Mouse (Mus musculus): ENCODE measurements around the gene Cdc42ep5. TPM values are rescaled to one million over a fixed set of nuclear protein-coding genes. Genes with fewer than 3 reads are reported as not detected.

Gene Cdc42ep5
- polyA plus RNA-seq, 1 experiment from 2014 or later = 5.3 TPM

DNA sequence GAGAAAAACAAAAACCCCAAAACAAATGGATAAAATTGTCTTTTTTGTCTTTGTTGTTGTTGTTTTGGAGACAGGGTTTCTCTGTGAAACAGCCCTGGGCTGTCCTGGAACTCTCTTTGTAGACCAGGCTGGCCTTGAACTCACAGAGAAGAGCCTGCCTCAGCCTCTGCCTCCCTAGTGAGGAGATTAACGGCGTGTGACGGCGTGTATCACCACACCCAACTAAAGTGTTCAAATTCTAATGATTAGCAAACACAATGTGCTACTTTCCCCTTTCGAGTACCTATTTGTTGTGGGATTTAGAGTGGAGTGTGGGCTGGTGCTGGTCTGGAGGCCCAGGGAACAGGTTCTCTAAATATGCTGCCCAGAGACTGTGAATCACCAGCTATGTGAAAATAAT, 29.7 kb downstream of the Cdc42ep5 start:
- no peak overlapping the region for H3K27ac ChIP-seq (replicated peaks; ENCODE audit: low read depth, low read length)
- no peak overlapping the region for H3K4me2 ChIP-seq (ENCODE audit: low read length)
- no peak for DNase-seq

GRCm38 (mm10) chr7:4132998-4133397, 31.7 kb downstream of the Cdc42ep5 start:
- Histone ChIP-seq H3K27me3 (ENCODE audit: control insufficient read depth, insufficient read depth, low read length) (no peaks in the 10 kb centered on the region), H3K9ac (replicated peaks; ENCODE audit: low read length) (no peak overlapping the region)
- 89% methylated on average over 7 of the region's 7 CpGs for WGBS

More for the DNA sequence above, 29.7 kb downstream of the Cdc42ep5 start:
- 82% methylated on average over 5 of the region's 5 CpGs for WGBS
- Histone ChIP-seq H3K4me3 (replicated peaks; ENCODE audit: low read depth, low read length) (no peak overlapping the region), H3K4me1 (ENCODE audit: control insufficient read depth, insufficient read depth, low read length) (peaks cover 8% of the 10 kb centered on the region; the same call in 1 of the 2 replicates), H3K36me3 (ENCODE audit: control insufficient read depth, insufficient read depth, low read length) (peaks cover 26% of the 10 kb centered on the region), H3K9ac (replicated peaks; ENCODE audit: low read length) (no peak overlapping the region), H3K27me3 (ENCODE audit: control insufficient read depth, insufficient read depth, low read length) (no peaks in the 10 kb centered on the region), H3K9me3 (ENCODE audit: control insufficient read depth, low read length) (no peaks in the 10 kb centered on the region)
- no peak for ATAC-seq (ENCODE audit: low FRiP score, low TSS enrichment)

DNA sequence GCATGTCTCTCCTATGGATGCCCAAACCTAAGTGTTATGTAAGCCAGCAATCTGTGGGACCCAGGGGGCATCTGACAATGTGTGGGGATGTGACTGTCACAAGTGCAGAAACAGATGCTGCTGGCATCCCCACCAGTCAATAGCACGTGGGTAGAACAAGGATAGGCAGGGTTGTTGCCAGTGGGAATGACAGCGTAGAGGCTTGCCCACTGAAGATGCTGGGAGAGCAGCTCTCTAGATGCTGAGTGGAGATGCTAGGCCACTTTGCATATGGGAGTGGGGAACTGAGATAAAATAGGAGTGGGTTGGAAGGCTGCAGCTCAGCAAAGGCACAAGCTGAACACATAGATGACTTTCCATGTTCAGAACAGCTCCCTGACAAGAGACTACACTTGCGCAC, 32.1 kb downstream of the Cdc42ep5 start:
- peaks cover under 1% of the 10 kb centered on the region; the same call in 1 of the 2 replicates for H3K4me1 ChIP-seq (ENCODE audit: control insufficient read depth, insufficient read depth, low read length)
- no peaks in the 10 kb centered on the region for H3K9me3 ChIP-seq (ENCODE audit: control insufficient read depth, low read length)
- no peak overlapping the region for H3K27ac ChIP-seq (replicated peaks; ENCODE audit: low read depth, low read length)
- H3K27me3 ChIP-seq (ENCODE audit: control insufficient read depth, insufficient read depth, low read length) = no peaks in the 10 kb centered on the region
- no peak overlapping the region for H3K4me2 ChIP-seq (ENCODE audit: low read length)
- peaks cover 27% of the 10 kb centered on the region; the same call in 1 of the 2 replicates for H3K36me3 ChIP-seq (ENCODE audit: control insufficient read depth, insufficient read depth, low read length)
- no peak overlapping the region for H3K4me3 ChIP-seq (replicated peaks; ENCODE audit: low read depth, low read length)
- no peak overlapping the region; the same call in 1 of the 2 replicates for H3K9ac ChIP-seq (replicated peaks; ENCODE audit: low read length)
- DNase-seq (no peak), ATAC-seq (ENCODE audit: low FRiP score, low TSS enrichment) (no peak)
- WGBS = 97% methylated on average over 3 of the region's 3 CpGs

More at GRCm38 (mm10) chr7:4132998-4133397, 31.7 kb downstream of the Cdc42ep5 start:
- Histone ChIP-seq H3K9me3 (ENCODE audit: control insufficient read depth, low read length) (no peaks in the 10 kb centered on the region), H3K4me1 (ENCODE audit: control insufficient read depth, insufficient read depth, low read length) (peaks cover 4% of the 10 kb centered on the region; the same call in 1 of the 2 replicates), H3K4me3 (replicated peaks; ENCODE audit: low read depth, low read length) (no peak overlapping the region), H3K4me2 (ENCODE audit: low read length) (no peak overlapping the region), H3K36me3 (ENCODE audit: control insufficient read depth, insufficient read depth, low read length) (peaks cover 23% of the 10 kb centered on the region; the same call in 1 of the 2 replicates), H3K27ac (replicated peaks; ENCODE audit: low read depth, low read length) (no peak overlapping the region)
- ATAC-seq (ENCODE audit: low FRiP score, low TSS enrichment) (no peak), DNase-seq (no peak)

DNA sequence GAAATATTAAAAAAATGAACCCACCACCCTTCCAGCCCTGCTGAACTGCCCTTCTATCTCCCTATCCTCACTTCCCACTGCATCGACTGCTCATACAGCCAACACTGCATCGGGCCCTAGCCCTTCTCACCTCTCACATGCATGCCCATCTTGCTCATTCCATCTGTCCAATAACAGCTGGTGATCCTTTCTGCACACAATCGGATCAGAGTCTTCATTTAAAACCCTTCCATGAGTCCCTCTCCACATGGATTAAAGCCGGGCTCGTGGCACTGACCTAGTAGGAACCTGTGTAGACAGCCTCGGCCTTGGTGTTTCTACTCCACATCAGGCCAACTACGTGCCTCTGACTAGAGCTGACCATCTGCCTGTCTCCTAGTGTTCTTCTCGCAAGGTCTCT, 32.7 kb downstream of the Cdc42ep5 start:
- no peaks in the 10 kb centered on the region; the same call in 1 of the 2 replicates for H3K4me1 ChIP-seq (ENCODE audit: control insufficient read depth, insufficient read depth, low read length)
- H3K36me3 ChIP-seq (ENCODE audit: control insufficient read depth, insufficient read depth, low read length) = peaks cover 29% of the 10 kb centered on the region; the same call in 1 of the 2 replicates
- peak overlapping the region; percentile 58 for H3K27ac ChIP-seq (replicated peaks; ENCODE audit: low read depth, low read length)
- no peaks in the 10 kb centered on the region for H3K27me3 ChIP-seq (ENCODE audit: control insufficient read depth, insufficient read depth, low read length)
- DNase-seq (no peak), ATAC-seq (ENCODE audit: low FRiP score, low TSS enrichment) (no peak)
- 86% methylated on average over 8 of the region's 8 CpGs for WGBS
- H3K9ac ChIP-seq (replicated peaks; ENCODE audit: low read length) = no peak overlapping the region; the same call in 1 of the 2 replicates
- no peak overlapping the region for H3K4me2 ChIP-seq (ENCODE audit: low read length)
- H3K4me3 ChIP-seq (replicated peaks; ENCODE audit: low read depth, low read length) = no peak overlapping the region
- H3K9me3 ChIP-seq (ENCODE audit: control insufficient read depth, low read length) = no peaks in the 10 kb centered on the region

DNA sequence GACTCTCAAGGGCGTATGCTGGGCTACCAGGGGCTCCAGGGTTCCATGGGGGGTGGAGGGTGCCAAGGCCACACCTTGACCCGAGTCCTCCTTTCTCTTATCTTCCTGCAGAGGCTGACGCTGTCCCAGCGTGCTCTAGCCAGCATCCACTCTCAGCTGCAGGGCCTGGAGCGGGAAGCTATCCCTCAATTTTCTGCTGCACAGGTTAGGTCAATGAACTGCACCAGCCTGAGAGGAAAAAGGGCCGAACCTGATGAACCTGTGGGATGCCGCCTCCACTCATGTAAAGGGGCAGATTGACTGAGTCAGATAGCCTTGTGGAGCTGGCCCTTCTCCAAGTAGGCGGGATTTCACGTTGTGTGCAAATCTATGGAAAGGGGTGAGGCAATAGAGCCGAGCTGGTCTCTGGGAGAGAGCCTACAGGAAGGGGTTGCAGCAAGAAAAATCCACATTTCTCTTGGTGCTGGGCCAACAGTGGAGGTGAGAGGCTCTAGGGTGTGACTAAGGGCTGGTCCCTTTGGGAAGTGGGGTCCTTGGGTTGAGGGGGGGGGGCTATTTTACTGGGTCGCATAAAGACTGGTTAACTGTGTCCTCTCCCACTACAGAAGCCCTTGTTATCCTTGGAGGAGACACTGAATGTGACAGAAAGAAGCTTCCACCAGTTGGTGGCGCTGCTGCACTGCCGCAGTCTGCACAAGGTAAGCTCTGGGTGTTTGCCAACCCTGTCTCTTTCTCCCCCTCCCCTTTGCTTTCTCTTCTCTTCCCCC, 33.8 kb downstream of the Cdc42ep5 start:
- ATAC-seq (ENCODE audit: low FRiP score, low TSS enrichment) = peak; percentile 69
- H3K9ac ChIP-seq (replicated peaks; ENCODE audit: low read length) = 0 out of 2 replicates have a peak overlapping the region, but pooled peaks have one; percentile 6
- WGBS = 42% methylated on average over 13 of the region's 13 CpGs
- no peak overlapping the region for H3K4me3 ChIP-seq (replicated peaks; ENCODE audit: low read depth, low read length)
- H3K4me1 ChIP-seq (ENCODE audit: control insufficient read depth, insufficient read depth, low read length) = no peaks in the 10 kb centered on the region
- DNase-seq = peak; percentile 94
- no peaks in the 10 kb centered on the region for H3K9me3 ChIP-seq (ENCODE audit: control insufficient read depth, low read length)
- peak overlapping the region; percentile 58 for H3K27ac ChIP-seq (replicated peaks; ENCODE audit: low read depth, low read length)
- H3K4me2 ChIP-seq (ENCODE audit: low read length) = no peak overlapping the region
- peaks cover 35% of the 10 kb centered on the region; the same call in 1 of the 2 replicates for H3K36me3 ChIP-seq (ENCODE audit: control insufficient read depth, insufficient read depth, low read length)
- H3K27me3 ChIP-seq (ENCODE audit: control insufficient read depth, insufficient read depth, low read length) = no peaks in the 10 kb centered on the region

- H3K27ac ChIP-seq (replicated peaks; ENCODE audit: low read depth, low read length) = peak overlapping the region; percentile 32; the same call in 1 of the 2 replicates
- H3K4me2 ChIP-seq (ENCODE audit: low read length) = no peak overlapping the region
- DNase-seq (no peak), ATAC-seq (ENCODE audit: low FRiP score, low TSS enrichment) (no peak)
- WGBS = 69% methylated on average over 6 of the region's 6 CpGs
- H3K4me1 ChIP-seq (ENCODE audit: control insufficient read depth, insufficient read depth, low read length) = peaks cover 13% of the 10 kb centered on the region
- no peak overlapping the region for H3K4me3 ChIP-seq (replicated peaks; ENCODE audit: low read depth, low read length)
- H3K27me3 ChIP-seq (ENCODE audit: control insufficient read depth, insufficient read depth, low read length) = no peaks in the 10 kb centered on the region
- no peak overlapping the region for H3K9ac ChIP-seq (replicated peaks; ENCODE audit: low read length)
- H3K36me3 ChIP-seq (ENCODE audit: control insufficient read depth, insufficient read depth, low read length) = peaks cover 36% of the 10 kb centered on the region; the same call in 1 of the 2 replicates
- no peaks in the 10 kb centered on the region for H3K9me3 ChIP-seq (ENCODE audit: control insufficient read depth, low read length)
Measured at GRCm38 (mm10) chr7:4128860-4129259, 35.8 kb downstream of the Cdc42ep5 start.

DNA sequence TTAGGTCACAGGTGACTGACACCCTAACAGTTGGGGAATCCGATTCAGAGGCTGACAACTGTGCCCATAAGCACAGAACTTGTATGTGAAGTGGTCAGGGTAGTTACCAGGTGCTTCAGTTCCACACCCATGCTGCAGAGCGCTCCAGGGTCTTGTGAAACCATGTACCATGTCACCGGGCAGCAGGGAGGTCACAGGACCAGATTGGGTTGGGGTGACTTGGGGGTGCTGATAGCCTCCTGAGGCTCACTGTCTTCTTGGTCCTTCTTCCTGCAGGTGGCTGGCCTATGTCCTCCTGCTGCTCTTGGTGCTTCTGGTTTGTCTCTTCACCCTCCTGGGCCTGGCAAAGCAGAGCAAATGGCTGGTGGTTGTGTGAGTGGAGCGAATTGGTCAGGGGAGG, 36.8 kb downstream of the Cdc42ep5 start:
- DNase-seq (no peak), ATAC-seq (ENCODE audit: low FRiP score, low TSS enrichment) (no peak)
- 94% methylated on average over 4 of the region's 4 CpGs for WGBS
- Histone ChIP-seq H3K27ac (replicated peaks; ENCODE audit: low read depth, low read length) (no peak overlapping the region), H3K27me3 (ENCODE audit: control insufficient read depth, insufficient read depth, low read length) (no peaks in the 10 kb centered on the region), H3K9ac (replicated peaks; ENCODE audit: low read length) (no peak overlapping the region), H3K9me3 (ENCODE audit: control insufficient read depth, low read length) (no peaks in the 10 kb centered on the region), H3K4me2 (ENCODE audit: low read length) (no peak overlapping the region), H3K4me3 (replicated peaks; ENCODE audit: low read depth, low read length) (no peak overlapping the region), H3K4me1 (ENCODE audit: control insufficient read depth, insufficient read depth, low read length) (peaks cover 22% of the 10 kb centered on the region), H3K36me3 (ENCODE audit: control insufficient read depth, insufficient read depth, low read length) (peaks cover 29% of the 10 kb centered on the region; the same call in 1 of the 2 replicates)

GRCm38 (mm10) chr7:4126992-4127785, 37.5 kb downstream of the Cdc42ep5 start:
- Histone ChIP-seq H3K4me2 (ENCODE audit: low read length) (no peak overlapping the region), H3K36me3 (ENCODE audit: control insufficient read depth, insufficient read depth, low read length) (peaks cover 26% of the 10 kb centered on the region; the same call in 1 of the 2 replicates), H3K27me3 (ENCODE audit: control insufficient read depth, insufficient read depth, low read length) (no peaks in the 10 kb centered on the region), H3K4me3 (replicated peaks; ENCODE audit: low read depth, low read length) (no peak overlapping the region), H3K9me3 (ENCODE audit: control insufficient read depth, low read length) (no peaks in the 10 kb centered on the region), H3K4me1 (ENCODE audit: control insufficient read depth, insufficient read depth, low read length) (peaks cover 26% of the 10 kb centered on the region), H3K27ac (replicated peaks; ENCODE audit: low read depth, low read length) (no peak overlapping the region), H3K9ac (replicated peaks; ENCODE audit: low read length) (no peak overlapping the region)
- WGBS = 90% methylated on average over 11 of the region's 11 CpGs
- DNase-seq (no peak), ATAC-seq (ENCODE audit: low FRiP score, low TSS enrichment) (no peak)

Measured in midbrain, embryonic 14.5 days (tissue).